Mouse (Mus musculus): Measurements from ENCODE around the gene Trim9. TPM values are rescaled to one million over a fixed set of nuclear protein-coding genes. Genes with fewer than 3 reads are reported as not detected.

Trim9 gene
- total RNA-seq, 2 experiments from 2014 or later = 329 to 436 TPM

GRCm38 (mm10) chr12:70333253-70333805 is 14.1 kb downstream of the Trim9 start:
- no peak for DNase-seq (ENCODE audit: low spot score in 2 of 2)
- intact Hi-C loops (cut with DNase I) = no loop called here

DNA sequence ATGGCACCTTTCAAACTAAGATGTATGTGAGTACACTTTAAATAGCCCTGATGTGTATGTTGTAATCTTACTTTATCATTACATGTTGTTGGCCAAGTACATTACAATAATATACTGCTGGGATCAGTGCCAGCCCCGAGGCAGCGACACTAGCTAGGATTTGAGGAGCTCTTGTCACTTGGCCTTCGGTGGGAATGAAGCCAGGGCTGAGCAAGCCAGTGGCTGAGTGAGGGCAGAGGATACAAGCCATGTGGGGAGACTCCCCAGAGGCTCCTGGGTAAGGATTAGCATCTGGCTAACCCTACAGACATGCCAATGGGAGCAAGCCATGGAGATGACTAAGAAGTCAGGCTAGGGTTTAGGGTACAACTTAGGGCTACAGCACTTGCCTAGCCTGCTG is 18.4 kb downstream of the Trim9 start:
- intact Hi-C loops (cut with DNase I) = no loop called here
- no peak for DNase-seq (ENCODE audit: low spot score in 2 of 2)

- peak in 1 of 2 experiments; percentile 1 for DNase-seq (ENCODE audit: low spot score in 2 of 2)
- intact Hi-C loops (cut with DNase I) = no loop called here
Observed at GRCm38 (mm10) chr12:70326956-70327355, 20.5 kb downstream of the Trim9 start.

GRCm38 (mm10) chr12:70326393-70326792 is 21.0 kb downstream of the Trim9 start:
- intact Hi-C loops (cut with DNase I) = no loop called here
- DNase-seq (ENCODE audit: low spot score in 2 of 2) = peak in 1 of 2 experiments; percentile 4

DNA sequence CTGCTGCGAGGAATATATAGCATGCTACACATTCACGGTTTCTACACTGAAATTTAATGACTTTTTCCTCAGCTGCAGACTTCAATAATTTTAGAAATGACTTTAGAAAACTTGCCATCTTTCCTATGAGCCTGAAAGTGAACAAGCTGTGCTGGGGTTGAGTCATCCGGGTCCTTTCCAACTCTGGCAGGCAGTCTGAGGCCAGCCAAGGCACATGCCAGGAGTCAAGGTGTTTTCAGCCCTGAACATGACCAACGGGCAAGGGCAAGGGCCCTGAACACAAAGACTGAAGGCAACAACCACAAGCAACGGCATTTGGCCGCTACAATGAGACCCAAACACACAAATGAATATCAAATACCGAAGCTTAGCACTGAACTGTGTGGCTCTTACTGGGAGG is 21.6 kb downstream of the Trim9 start:
- intact Hi-C loops (cut with DNase I) = no loop called here
- no peak for DNase-seq (ENCODE audit: low spot score in 2 of 2)

DNA sequence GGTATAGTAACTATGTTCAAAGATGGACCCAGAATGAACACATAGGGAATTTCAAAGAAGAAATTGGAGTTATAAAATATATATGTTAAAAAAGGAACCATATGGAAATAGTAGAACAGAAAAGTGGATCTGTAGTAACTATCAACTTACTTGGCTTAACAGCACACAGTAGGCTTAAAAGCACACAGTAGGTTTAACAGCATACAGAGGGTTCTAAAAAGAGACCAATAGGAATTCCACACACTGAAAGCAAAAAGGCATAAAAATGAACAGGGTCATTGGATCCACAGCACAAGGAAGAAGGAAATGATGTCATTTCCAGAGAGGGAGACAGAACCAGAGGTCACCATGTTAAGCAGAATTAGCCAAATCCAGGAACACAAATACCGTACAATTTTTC is 24.6 kb downstream of the Trim9 start:
- intact Hi-C loops (cut with DNase I) = no loop called here
- DNase-seq (ENCODE audit: low spot score in 2 of 2) = no peak

DNA sequence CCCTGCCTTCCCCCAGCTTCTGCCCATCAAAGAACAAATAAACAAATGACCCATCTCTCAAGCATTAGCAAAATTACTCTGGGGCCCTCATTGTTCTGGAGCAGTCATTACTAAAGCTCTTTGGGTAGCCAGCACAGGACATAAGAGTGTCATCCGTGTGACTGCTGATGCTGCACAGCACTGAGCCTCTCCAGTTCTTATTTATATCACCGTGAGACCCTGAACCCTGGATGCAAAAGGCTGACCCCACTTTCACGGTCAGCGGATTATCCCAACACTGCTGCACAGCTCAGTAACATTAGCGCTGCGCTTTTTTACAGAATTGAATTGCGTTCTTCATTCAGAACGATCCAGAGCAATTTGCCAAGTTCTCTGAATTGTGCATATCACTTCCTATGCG is 31.3 kb downstream of the Trim9 start:
- DNase-seq (ENCODE audit: low spot score in 2 of 2) = no peak
- intact Hi-C loops (cut with DNase I) = no loop called here

DNA sequence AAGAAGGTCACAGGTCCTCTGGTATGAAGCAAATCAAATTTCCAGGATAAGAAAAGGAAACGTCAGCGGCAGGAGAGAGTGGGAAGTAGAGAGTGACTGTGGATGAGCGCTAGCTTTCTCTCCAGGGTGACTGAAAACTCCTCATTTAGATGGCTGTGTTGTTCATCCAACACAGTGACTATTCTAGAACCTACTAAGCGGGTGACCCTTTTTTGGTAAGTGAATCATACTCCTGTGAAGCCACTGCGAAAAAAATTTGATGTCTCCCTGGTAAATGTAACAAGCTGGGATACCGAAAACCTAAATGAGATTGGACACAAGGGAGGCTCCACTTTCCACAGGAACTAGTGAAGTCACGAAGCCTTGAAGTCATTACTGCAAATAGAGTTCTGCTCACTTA is 39.5 kb downstream of the Trim9 start:
- no peak for DNase-seq (ENCODE audit: low spot score in 2 of 2)
- intact Hi-C loops (cut with DNase I) = no loop called here

- intact Hi-C loops (cut with DNase I) = no loop called here
Observed at GRCm38 (mm10) chr12:70307062-70307461, 40.4 kb downstream of the Trim9 start.

DNA sequence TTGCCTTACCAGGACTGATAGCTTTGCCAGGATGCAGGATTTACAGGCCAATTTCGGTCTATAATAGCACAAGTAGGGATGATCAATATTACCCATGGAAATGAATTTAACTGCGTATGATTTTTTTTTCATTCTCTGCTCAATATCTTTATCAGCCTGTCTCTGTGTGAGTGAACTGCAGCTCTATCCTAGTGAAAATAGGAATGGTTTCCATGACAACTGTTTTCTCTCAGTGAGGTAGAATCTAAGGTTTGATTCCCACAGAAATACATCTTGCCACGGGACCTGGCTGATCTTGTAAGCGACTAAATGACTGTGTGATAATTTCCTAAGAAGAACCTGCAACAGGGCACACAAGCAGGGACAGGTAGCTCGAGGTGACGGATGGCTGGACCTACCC is 43.4 kb downstream of the Trim9 start:
- intact Hi-C loops (cut with DNase I) = no loop called here
- no peak for DNase-seq (ENCODE audit: low spot score in 2 of 2)

More at GRCm38 (mm10) chr12:70307062-70307461, 40.4 kb downstream of the Trim9 start:
- no peak for DNase-seq (ENCODE audit: low spot score in 2 of 2)

DNA sequence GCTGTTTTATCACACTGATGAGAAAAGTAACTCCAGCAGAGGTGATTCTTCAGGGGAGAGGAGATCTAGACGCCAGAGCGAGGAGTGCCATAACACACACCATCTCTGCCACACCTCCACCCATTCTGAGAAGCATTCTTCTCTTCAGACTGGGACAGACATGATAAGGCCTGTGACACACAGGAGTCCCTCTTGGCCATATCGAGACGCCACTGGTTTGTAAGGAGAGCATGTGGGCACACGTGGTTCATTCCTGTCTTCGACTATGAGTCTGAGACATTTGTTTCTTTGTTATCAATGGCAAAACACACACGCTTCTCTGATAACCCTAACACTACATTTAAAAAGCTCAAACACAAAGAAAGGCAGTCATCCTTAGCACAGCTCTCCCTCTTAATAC is 43.9 kb downstream of the Trim9 start:
- DNase-seq (ENCODE audit: low spot score in 2 of 2) = no peak
- intact Hi-C loops (cut with DNase I) = no loop called here

GRCm38 (mm10) chr12:70302022-70302720 is 45.2 kb downstream of the Trim9 start:
- DNase-seq (ENCODE audit: low spot score in 2 of 2) = no peak
- intact Hi-C loops (cut with DNase I) = no loop called here

DNA sequence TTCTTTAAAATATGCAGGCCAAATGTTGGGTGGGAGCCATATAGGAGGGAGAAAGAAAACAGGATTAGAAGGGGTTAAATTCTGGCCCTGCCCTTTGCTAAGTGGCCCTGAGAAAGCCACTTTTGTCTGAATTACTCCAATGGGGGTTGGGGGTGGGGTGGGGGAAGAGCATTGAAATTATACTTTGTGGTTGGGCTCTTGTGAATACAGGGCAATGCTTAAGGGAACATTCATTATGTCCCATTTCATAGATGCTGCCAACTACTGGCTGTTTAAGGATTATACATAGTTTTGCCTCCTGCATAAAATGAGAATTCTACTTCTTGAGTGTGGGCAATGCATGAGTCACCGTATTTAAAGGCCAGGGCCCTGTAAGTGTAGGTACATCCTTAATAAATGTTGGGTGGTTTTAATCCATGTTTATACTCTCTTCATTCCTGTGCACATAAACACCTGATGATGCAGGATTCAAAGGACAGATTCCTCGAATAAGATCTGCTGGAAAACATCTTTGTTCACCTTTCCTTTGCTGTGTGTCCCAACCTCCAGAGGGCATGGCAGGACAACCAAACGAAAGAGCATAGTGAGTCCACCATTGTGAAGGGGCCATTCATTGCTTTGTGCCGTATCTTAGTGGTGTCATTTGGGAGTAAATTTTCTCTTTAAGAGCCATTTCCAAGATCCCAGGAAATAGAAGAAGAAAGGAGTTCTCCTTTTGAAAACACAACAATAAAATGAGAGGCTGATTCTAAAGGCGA is 53.3 kb downstream of the Trim9 start:
- no peak for DNase-seq (ENCODE audit: low spot score in 2 of 2)
- intact Hi-C loops (cut with DNase I) = no loop called here

GRCm38 (mm10) chr12:70293165-70293926 is 54.1 kb downstream of the Trim9 start:
- no peak for DNase-seq (ENCODE audit: low spot score in 2 of 2)
- intact Hi-C loops (cut with DNase I) = no loop called here

DNA sequence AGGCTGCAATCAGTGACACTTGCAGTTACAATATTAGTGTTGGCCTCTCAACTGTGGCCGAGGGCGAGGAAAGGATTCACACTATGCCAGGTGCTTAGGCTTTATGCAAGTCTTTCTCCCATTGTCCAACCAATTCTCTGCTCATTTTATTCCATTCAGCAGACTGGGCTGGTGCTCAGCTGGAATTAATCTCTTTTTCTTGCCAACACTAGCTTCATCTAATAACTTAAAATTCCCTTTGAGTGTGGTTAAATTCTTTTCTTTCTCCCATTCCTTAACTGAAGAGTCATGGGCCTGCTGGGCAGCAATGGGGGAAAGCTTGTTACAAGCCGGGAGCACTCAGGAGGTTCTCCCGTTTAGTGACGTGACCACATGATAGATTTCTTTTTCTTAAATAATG is 61.9 kb downstream of the Trim9 start:
- intact Hi-C loops (cut with DNase I) = no loop called here
- DNase-seq (ENCODE audit: low spot score in 2 of 2) = no peak

DNA sequence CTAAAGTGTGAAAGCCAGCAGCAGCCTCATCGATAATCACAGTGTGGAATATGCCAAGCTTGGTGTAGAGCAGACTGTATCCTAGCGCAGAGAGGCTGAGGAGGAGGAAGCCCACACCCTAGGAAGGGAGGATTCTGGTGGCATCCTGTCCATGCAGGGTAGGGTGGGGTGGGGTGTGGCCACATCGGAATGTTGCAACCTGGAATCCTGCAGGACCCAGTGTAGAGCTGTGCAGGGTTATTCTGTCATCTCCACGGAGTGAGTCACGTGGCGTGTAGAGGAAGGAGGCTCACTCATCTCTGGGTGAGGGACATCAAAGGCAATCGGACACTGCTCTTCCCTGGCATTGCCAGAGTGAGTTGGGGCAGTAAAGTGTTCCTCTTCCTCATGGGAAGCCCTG is 62.4 kb downstream of the Trim9 start:
- no peak for DNase-seq (ENCODE audit: low spot score in 2 of 2)
- intact Hi-C loops (cut with DNase I) = loop anchor here (5.0 kb wide), 1 partner anchor 62 kb away; the partner anchor contains the start of gene Trim9

DNA sequence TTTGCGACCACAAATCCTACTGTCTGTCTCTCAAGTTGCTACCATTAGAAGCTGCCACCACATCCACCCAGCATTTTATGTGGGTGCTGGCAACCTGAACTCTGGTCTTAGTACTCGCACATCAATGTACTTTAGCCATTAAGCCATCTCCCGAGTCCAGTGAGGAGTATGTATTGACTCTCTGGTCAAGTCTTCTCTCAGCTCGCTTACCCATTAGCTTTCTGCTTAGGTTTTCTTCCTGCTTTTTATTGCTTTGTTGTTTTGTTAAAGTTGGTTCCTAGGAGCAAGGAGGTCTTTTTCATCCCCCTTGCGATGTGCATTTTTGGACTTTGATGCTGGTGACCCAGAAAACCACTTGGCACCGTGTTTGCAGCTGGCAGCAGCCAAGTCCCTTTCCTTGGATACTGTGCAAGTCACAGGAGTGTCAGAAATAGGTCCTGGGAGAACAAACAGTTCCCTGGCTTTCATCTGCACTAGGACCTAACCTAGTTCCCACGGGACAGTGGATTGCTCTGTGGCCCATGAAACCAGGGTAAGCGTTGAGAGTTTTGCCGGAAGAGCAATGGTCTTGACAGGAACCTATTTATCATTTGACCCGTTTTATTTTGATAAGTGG is 64.2 kb downstream of the Trim9 start:
- intact Hi-C loops (cut with DNase I) = loop anchor here (5.0 kb wide), 1 partner anchor 64 kb away; the partner anchor contains the start of gene Trim9
- no peak for DNase-seq (ENCODE audit: low spot score in 2 of 2)

GRCm38 (mm10) chr12:70280930-70281329 is 66.5 kb downstream of the Trim9 start:
- DNase-seq (ENCODE audit: low spot score in 2 of 2) = no peak
- intact Hi-C loops (cut with DNase I) = loop anchor here (5.0 kb wide), 1 partner anchor 66 kb away; the partner anchor contains the start of gene Trim9

- DNase-seq (ENCODE audit: low spot score in 2 of 2) = no peak
Observed at GRCm38 (mm10) chr12:70280381-70280780, 67.0 kb downstream of the Trim9 start.

More at GRCm38 (mm10) chr12:70280381-70280780, 67.0 kb downstream of the Trim9 start:
- intact Hi-C loops (cut with DNase I) = loop anchor here (5.0 kb wide), 1 partner anchor 67 kb away; the partner anchor contains the start of gene Trim9
